Mouse (Mus musculus) thymus, postnatal 25 days (tissue): ENCODE measurements around the gene Grk3.

Source experiments
- DNase-seq: peaks from one replicate; pipeline ENCODE4 v3.0.0; 2022

Grk3 gene

GRCm38 (mm10) chr5:112932878-112933567, 82.6 kb downstream of the Grk3 start:
- no peak for DNase-seq

GRCm38 (mm10) chr5:112931901-112932300, 83.7 kb downstream of the Grk3 start:
- no peak for DNase-seq

DNA sequence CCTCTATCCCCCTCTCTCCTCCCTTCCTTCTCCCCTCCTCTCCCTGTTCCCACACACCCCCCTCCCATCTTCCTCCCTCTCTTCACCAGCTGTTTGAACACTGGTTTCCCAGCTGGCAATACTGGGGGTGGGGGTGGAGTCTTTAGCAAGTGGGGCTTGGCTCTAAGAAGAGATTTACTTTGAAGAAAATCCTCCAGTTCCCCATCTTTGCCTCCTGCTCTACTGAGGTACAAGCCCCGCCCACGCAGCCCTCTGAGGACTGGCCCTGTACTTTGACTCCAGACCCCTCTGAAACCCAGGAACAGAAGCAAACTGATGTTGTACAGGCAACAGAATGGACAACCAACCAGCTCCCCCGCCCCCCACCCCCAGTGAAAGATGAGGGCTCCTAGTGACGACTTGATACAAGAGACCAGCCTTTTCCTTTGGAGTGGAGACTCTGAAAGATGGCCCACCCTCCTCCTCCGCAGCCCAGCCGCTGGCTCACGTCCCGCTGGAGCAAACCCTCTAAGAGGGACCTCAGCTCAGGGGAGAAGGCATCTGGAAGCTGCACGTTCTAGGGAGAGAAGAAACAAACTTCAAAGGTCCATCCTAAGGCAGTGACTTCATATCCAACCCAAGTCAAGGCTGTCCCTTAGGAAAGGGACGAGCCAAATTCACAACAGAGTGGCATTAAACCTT, 87.2 kb downstream of the Grk3 start:
- DNase-seq = no peak

GRCm38 (mm10) chr5:112925422-112925821, 90.2 kb downstream of the Grk3 start:
- no peak for DNase-seq

- DNase-seq = no peak
These were observed 90.8 kb downstream of the Grk3 start for GRCm38 (mm10) chr5:112924806-112925205.

DNA sequence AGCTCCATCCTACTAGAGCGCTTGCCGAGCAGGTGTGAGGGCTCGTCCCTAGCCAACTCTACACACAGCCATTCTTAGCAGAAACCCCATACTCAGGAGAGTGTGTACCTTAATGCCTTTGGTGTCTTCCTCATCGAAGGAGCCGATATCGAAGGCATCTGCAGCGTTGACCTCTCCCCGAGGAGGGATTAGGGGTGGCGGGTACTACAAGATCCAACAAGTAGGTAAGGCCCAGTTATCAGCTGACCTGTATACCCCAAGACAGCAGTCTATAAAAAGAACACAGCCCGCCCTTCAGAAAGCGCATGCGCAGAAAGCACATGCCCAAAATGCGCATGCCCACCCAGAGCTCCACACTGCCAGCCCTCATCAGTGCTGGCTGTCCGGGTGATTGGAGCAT, 91.8 kb downstream of the Grk3 start:
- DNase-seq = no peak

GRCm38 (mm10) chr5:112921914-112922313, 93.7 kb downstream of the Grk3 start:
- DNase-seq = no peak

- no peak for DNase-seq
These were observed 105.2 kb downstream of the Grk3 start for GRCm38 (mm10) chr5:112910381-112910780.

DNA sequence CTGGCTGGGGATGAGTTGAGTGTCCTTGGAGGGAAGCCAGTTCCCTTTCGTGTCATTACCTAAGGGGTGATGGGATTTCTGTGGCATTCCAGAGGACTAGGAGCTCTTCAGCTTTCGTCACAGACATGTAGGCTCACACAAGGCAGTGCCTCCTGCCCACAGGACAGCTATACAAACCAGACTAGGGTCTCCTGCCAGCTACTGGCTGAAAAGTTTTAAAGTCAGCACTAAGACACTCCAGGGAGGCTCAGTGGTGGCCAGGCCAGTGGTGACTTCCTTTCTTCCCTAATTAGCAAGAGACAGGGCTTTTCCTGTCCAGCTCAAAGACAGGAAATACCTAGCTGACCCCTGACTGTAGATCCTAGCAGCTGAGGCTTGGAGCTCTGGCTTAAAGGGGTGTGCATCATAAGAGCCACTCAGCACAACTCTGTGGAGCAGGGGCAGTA, 107.4 kb downstream of the Grk3 start:
- no peak for DNase-seq

DNA sequence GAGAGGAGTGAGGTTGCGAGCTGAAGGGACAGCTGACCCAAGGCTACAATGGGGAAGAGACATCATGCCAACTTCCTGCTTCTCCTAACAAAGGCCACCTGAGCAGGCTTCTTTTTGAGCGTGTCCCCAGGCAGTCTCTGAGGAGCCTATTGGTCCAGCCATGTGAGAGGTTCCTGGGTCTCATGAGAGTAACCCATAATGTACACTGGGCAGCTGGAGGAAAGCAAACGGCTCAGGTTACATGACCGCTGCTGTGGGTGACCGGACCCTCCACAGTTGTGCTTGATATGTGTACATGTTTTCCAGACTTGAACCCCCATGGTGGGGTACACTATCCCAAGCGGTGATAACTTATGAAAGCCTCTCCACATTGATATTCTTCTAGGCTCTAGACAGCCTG, 108.1 kb downstream of the Grk3 start:
- DNase-seq = no peak

DNA sequence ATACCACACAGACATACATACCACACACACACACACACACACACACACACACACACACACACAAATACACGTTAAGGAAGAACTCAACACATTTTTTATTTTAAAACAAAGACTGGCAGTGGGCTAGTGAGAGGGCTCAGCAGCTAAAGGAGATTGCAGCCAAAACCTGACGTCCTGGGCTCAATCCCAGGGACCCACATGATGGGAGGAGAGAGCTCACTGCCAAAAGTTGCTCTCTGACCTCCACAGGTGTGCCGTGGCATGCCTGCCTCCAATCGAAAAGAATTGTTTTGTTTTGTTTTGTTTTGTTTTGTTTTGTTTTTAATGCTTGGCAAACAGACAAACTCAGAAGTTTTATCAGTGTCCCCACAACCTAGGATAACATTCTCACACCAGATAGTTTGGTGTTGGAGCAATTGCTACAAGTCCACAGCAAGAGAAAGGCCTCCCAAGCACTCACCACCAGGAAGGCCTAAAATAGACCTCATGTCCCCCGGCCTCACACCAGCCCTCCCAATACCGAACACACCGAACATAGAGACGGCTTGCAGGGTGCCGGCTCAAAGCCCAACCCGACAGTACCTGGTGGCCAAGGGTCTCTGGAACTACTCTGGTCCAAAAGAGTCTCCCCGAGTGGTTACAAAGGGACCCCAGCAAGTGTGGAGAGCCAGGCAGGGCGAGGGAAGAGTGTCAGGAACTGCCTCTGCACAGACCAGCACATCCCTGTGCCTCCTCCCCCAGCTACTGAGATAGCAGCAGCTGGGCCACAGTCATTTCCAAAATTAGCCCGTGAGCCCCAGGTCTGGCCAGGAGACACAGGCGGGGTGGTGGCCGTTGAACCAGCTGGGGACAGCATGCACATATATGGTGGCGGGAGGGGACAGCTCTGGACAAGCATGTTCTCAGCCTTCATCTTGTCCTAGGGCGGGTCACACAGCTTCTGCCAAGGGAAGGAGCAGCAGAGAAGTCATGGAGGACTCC, 119.6 kb downstream of the Grk3 start, which contains the start of gene Myo18b:
Myo18b (minus strand) TSS at position 689 of the 981 bp plus-strand sequence.
- DNase-seq = no peak

DNA sequence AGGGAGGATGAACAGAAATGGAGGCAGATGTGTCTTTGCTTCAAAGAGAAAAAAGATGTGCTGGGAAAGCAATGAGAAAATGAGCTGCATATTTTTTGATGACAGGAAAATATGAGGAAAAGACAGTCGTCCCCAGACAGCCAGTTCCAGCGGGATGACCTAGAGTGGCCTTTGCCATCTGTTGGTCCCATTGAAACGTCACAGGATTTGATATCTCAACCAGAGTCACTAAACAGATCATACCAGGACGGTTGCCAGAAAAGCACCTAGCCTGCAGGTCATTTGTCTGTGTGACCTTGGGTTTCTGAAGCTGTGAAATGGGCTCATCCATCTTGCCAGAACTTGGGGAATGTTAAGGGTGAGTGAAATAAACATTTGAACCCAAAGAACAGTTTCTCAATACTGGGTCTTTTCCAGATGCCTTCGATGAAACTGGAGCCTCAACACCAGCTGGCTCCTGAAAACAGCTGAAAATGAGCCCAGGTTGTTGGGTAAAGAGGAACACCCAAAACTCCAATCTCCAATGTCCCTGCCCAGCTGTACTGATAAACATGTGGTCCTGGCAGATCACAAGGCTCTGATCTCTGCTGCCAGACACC, 122.0 kb downstream of the Grk3 start:
- no peak for DNase-seq

GRCm38 (mm10) chr5:112892411-112892810, 123.2 kb downstream of the Grk3 start:
- no peak for DNase-seq

GRCm38 (mm10) chr5:112888651-112889050, 126.9 kb downstream of the Grk3 start:
- DNase-seq = no peak

- no peak for DNase-seq
These were observed 128.7 kb downstream of the Grk3 start for GRCm38 (mm10) chr5:112886687-112887491.

DNA sequence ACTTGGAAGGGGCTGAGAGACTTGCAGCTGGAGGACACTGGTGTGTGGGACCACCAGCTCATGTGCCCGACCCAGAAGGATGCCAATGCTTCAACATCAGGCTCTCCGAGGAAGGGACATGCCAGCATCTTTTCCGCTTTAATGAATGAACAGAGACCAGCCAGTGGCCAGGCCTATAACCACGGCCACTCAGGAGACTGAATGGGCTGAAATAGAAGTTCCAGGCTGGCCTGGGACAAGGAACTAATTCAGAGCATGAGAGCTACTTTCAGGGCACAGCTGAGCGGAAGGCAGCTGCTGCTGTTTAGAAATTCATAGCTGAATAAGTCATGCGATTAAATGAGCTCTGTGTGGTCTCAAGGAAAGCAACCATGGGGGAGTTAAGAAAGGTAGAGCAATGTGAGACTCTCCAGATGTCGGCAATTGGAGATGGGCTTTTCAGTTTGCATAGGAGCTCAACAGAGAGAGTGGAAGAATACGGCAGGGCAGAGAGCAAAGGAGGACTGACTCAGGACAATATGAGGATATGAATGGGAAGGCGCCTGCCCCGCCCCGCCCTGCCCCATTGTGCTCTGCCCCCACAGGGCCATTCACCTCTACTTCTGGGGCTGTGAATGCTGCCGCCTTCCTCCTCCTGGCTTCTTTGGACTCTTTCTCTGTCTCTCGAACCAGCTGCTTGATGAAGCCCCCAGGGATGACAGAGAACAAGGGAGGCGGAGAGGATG, 138.0 kb downstream of the Grk3 start:
- no peak for DNase-seq

DNA sequence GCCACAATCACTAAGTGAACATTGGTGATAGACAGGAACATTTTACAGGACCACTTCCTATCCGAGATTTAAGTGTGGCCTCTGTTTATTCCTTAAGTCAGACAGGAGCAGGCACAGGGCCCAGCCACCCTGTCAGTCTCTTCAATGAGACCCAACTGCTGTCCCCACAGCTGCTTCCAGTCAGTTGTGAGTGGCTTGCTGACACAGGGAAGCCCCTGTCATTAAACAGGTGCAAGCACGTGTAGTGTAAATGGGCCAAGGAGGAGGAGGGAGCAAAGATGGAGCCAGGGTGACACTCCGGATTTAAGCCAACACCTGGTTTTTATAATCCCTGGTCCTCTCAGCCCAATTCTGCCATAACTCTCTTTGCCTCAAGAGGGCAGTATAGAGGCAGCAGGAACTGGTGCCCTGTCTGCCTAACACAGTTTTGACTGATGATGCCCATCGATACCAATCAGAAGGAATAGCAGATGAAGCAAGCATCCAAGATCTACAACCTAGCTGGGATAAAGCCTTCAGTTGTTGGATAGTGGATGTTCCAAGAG, 138.7 kb downstream of the Grk3 start:
- DNase-seq = peak; percentile 28

DNA sequence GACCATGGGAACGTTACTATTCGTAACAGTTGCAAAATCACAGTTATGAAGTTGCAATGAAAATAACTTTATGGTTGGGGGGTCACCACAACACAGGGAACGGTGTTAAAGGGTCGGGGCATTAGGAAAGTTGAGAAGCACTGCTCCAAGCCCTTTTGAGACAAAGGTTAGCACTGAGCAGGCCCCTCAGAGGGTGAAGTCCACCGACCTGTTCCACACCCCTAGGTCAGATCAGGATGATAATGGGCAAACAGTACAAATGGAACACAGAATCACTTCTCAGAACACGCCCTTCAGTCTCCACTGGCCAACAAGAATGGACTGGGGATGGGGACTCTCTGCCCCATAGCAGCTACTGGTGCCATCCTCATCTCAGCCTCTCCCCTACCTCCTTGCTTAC, 142.6 kb downstream of the Grk3 start:
- no peak for DNase-seq

DNA sequence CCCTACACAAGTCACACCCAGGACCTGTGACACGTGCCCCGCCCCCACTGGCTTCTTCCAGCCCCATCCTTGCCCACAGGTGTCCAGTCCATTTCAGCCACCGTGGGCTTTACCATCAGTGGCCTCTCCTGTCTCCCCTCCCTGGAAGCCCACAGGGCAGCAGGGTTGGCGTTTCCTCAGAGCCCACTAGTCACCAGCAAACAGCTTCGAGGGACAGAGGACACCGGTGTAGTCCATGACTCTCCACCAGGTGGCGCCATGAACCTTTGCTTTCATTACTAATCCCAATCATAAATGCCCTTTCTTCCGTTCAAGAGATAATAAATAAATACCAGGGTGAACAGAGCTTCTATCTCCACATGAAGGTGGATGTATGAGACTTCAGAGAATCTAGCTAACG, 144.9 kb downstream of the Grk3 start:
- peak; percentile 58 for DNase-seq

- DNase-seq = no peak
These were observed 147.0 kb downstream of the Grk3 start for GRCm38 (mm10) chr5:112868620-112869019.
